Mouse (Mus musculus): ENCODE measurements around the gene Plxna2. TPM values are rescaled to one million over a fixed set of nuclear protein-coding genes. Genes with fewer than 3 reads are reported as not detected.
A peak's percentile ranks its signal among the peaks of the same experiment; 100 is the strongest.

The Plxna2 gene
- polyA plus RNA-seq, 1 experiment from 2014 or later: 19.3 TPM

- no peak for ATAC-seq (ENCODE audit: low FRiP score, low read depth)
- peaks cover 21% of the 10 kb centered on the region for H3K4me1 ChIP-seq
- H3K4me3 ChIP-seq: no peak overlapping the region
- WGBS: 58% methylated on average over 2 of the region's 2 CpGs
- no peaks in the 10 kb centered on the region for H3K27me3 ChIP-seq
- no peak overlapping the region for H3K27ac ChIP-seq (replicated peaks)
- no peak overlapping the region for H3K9ac ChIP-seq (replicated peaks)
- no peaks in the 10 kb centered on the region for H3K36me3 ChIP-seq
- H3K4me2 ChIP-seq (replicated peaks): no peak overlapping the region
- H3K9me3 ChIP-seq: no peaks in the 10 kb centered on the region
These were observed 104.3 kb downstream of the Plxna2 start for GRCm38 (mm10) chr1:194722329-194722728.

- Histone ChIP-seq H3K27me3 (no peaks in the 10 kb centered on the region), H3K4me3 (no peak overlapping the region), H3K27ac (replicated peaks) (no peak overlapping the region), H3K9ac (replicated peaks) (no peak overlapping the region), H3K9me3 (no peaks in the 10 kb centered on the region), H3K4me1 (peaks cover 7% of the 10 kb centered on the region), H3K4me2 (replicated peaks) (no peak overlapping the region), H3K36me3 (no peaks in the 10 kb centered on the region)
- ATAC-seq (ENCODE audit: low FRiP score, low read depth): no peak
- WGBS: 90% methylated on average over 2 of the region's 2 CpGs
These were observed 116.8 kb downstream of the Plxna2 start for GRCm38 (mm10) chr1:194734836-194735235.

- ATAC-seq (ENCODE audit: low FRiP score, low read depth): peak; percentile 45; the same call in 1 of the 2 replicates
- no peak overlapping the region for H3K27ac ChIP-seq (replicated peaks)
- no peaks in the 10 kb centered on the region for H3K9me3 ChIP-seq
- H3K4me2 ChIP-seq (replicated peaks): no peak overlapping the region
- peaks cover 20% of the 10 kb centered on the region for H3K4me1 ChIP-seq
- H3K9ac ChIP-seq (replicated peaks): no peak overlapping the region
- H3K27me3 ChIP-seq: no peaks in the 10 kb centered on the region
- no peak overlapping the region for H3K4me3 ChIP-seq
- no peaks in the 10 kb centered on the region for H3K36me3 ChIP-seq
These were observed 121.9 kb downstream of the Plxna2 start for GRCm38 (mm10) chr1:194739894-194740293.

- no peak overlapping the region for H3K4me3 ChIP-seq
- 52% methylated on average over 2 of the region's 2 CpGs for WGBS
- peaks cover 50% of the 10 kb centered on the region for H3K4me1 ChIP-seq
- ATAC-seq (ENCODE audit: low FRiP score, low read depth): no peak
- H3K9me3 ChIP-seq: no peaks in the 10 kb centered on the region
- H3K9ac ChIP-seq (replicated peaks): no peak overlapping the region
- no peaks in the 10 kb centered on the region for H3K36me3 ChIP-seq
- no peak overlapping the region for H3K27ac ChIP-seq (replicated peaks)
- H3K27me3 ChIP-seq: no peaks in the 10 kb centered on the region
- no peak overlapping the region for H3K4me2 ChIP-seq (replicated peaks)
These were observed 124.9 kb downstream of the Plxna2 start for GRCm38 (mm10) chr1:194742901-194743422.

- ATAC-seq (ENCODE audit: low FRiP score, low read depth): no peak
- H3K36me3 ChIP-seq: no peaks in the 10 kb centered on the region
- no peaks in the 10 kb centered on the region for H3K27me3 ChIP-seq
- 70% methylated on average over 2 of the region's 2 CpGs for WGBS
- H3K27ac ChIP-seq (replicated peaks): peak overlapping the region; percentile 60; the same call in 1 of the 2 replicates
- no peak overlapping the region for H3K4me2 ChIP-seq (replicated peaks)
- H3K4me3 ChIP-seq: no peak overlapping the region
- no peaks in the 10 kb centered on the region for H3K9me3 ChIP-seq
- H3K4me1 ChIP-seq: peaks cover 39% of the 10 kb centered on the region
- H3K9ac ChIP-seq (replicated peaks): no peak overlapping the region
These were observed 127.3 kb downstream of the Plxna2 start for GRCm38 (mm10) chr1:194745177-194745934.

- Histone ChIP-seq H3K27ac (replicated peaks) (peak overlapping the region; percentile 60), H3K9ac (replicated peaks) (no peak overlapping the region), H3K27me3 (no peaks in the 10 kb centered on the region), H3K4me1 (peaks cover 36% of the 10 kb centered on the region), H3K4me2 (replicated peaks) (no peak overlapping the region), H3K36me3 (peaks cover 3% of the 10 kb centered on the region; the same call in 1 of the 2 replicates), H3K4me3 (no peak overlapping the region), H3K9me3 (no peaks in the 10 kb centered on the region)
- 14% methylated on average over 6 of the region's 6 CpGs for WGBS
- peak; percentile 91 for ATAC-seq (ENCODE audit: low FRiP score, low read depth)
These were observed 128.6 kb downstream of the Plxna2 start for GRCm38 (mm10) chr1:194746332-194747249.

- H3K27ac ChIP-seq (replicated peaks): peak overlapping the region; percentile 60
- peak; percentile 50 for ATAC-seq (ENCODE audit: low FRiP score, low read depth)
- H3K9me3 ChIP-seq: no peaks in the 10 kb centered on the region
- no peak overlapping the region for H3K9ac ChIP-seq (replicated peaks)
- H3K4me2 ChIP-seq (replicated peaks): no peak overlapping the region
- H3K4me3 ChIP-seq: no peak overlapping the region
- no peaks in the 10 kb centered on the region for H3K27me3 ChIP-seq
- peaks cover 7% of the 10 kb centered on the region; the same call in 1 of the 2 replicates for H3K36me3 ChIP-seq
- peaks cover 36% of the 10 kb centered on the region for H3K4me1 ChIP-seq
These were observed 129.2 kb downstream of the Plxna2 start for GRCm38 (mm10) chr1:194747258-194747657.

- no peak for ATAC-seq (ENCODE audit: low FRiP score, low read depth)
- Histone ChIP-seq H3K9me3 (no peaks in the 10 kb centered on the region), H3K27ac (replicated peaks) (no peak overlapping the region), H3K4me2 (replicated peaks) (no peak overlapping the region), H3K9ac (replicated peaks) (no peak overlapping the region), H3K27me3 (no peaks in the 10 kb centered on the region), H3K4me1 (no peaks in the 10 kb centered on the region), H3K36me3 (peaks cover 30% of the 10 kb centered on the region), H3K4me3 (no peak overlapping the region)
- WGBS: 53% methylated on average over 2 of the region's 2 CpGs
These were observed 135.2 kb downstream of the Plxna2 start for GRCm38 (mm10) chr1:194753168-194753567.

- Histone ChIP-seq H3K4me3 (no peak overlapping the region), H3K27ac (replicated peaks) (no peak overlapping the region), H3K9me3 (no peaks in the 10 kb centered on the region), H3K4me2 (replicated peaks) (no peak overlapping the region), H3K36me3 (peaks cover 27% of the 10 kb centered on the region), H3K9ac (replicated peaks) (no peak overlapping the region), H3K27me3 (no peaks in the 10 kb centered on the region), H3K4me1 (no peaks in the 10 kb centered on the region)
- ATAC-seq (ENCODE audit: low FRiP score, low read depth): no peak
These were observed 138.0 kb downstream of the Plxna2 start for GRCm38 (mm10) chr1:194756001-194756400.

- no peak for ATAC-seq (ENCODE audit: low FRiP score, low read depth)
- H3K36me3 ChIP-seq: peaks cover 27% of the 10 kb centered on the region
- WGBS: 84% methylated on average over 2 of the region's 2 CpGs
These were observed 138.4 kb downstream of the Plxna2 start for GRCm38 (mm10) chr1:194756409-194756808.

GRCm38 (mm10) chr1:194756863-194757262, 138.8 kb downstream of the Plxna2 start:
- Histone ChIP-seq H3K4me1 (no peaks in the 10 kb centered on the region), H3K4me2 (replicated peaks) (no peak overlapping the region), H3K36me3 (peaks cover 27% of the 10 kb centered on the region), H3K4me3 (no peak overlapping the region), H3K9me3 (no peaks in the 10 kb centered on the region), H3K9ac (replicated peaks) (no peak overlapping the region), H3K27me3 (no peaks in the 10 kb centered on the region), H3K27ac (replicated peaks) (no peak overlapping the region)
- 87% methylated on average over 3 of the region's 3 CpGs for WGBS
- no peak for ATAC-seq (ENCODE audit: low FRiP score, low read depth)

More at GRCm38 (mm10) chr1:194756409-194756808, 138.4 kb downstream of the Plxna2 start:
- no peak overlapping the region for H3K4me2 ChIP-seq (replicated peaks)
- H3K4me1 ChIP-seq: no peaks in the 10 kb centered on the region
- no peak overlapping the region for H3K4me3 ChIP-seq
- H3K9me3 ChIP-seq: no peaks in the 10 kb centered on the region
- no peaks in the 10 kb centered on the region for H3K27me3 ChIP-seq
- H3K27ac ChIP-seq (replicated peaks): no peak overlapping the region
- no peak overlapping the region for H3K9ac ChIP-seq (replicated peaks)
